ENCODE assay signal across 13 mouse cellular contexts in the genomic region with DNA sequence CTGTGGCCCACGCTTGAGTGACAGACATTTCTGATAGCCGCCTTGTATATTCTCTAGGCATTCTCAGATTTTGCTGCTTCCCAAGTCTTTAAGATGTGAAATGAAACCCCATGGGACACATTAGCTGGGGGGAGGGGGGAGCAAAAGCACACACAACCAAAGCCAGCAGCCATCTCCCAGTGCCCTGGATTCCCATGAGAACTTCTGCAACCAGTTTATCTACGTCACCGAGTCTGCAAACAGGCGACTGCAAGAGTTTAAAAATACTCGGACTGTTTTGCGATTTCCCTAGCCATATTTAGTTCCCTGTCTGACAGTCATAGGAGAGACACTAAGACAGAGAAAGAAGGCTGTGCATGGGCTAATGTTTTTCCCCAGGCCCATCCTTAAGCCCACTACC. TPM values are rescaled to one million over a fixed set of nuclear protein-coding genes. Genes with fewer than 3 reads are reported as not detected.
A peak's percentile ranks its signal among the peaks of the same experiment; 100 is the strongest.
DNase-seq lines count a peak whose midpoint lies in the region; ATAC-seq lines count a peak whose summit lies in the region.
"Had no signal": no experiment of that assay in that cellular context is flagged by ENCODE, and none has a peak within 500 bp of the region (broad histone marks: within the 10 kb centered on the region; RNA-seq: fewer than 3 reads in every experiment).

No protein-coding gene starts in this region.

- H3K9me3 ChIP-seq in kidney, embryonic 15.5 days (replicated peaks): no peaks in the 10 kb centered on the region
- H3K9me3 ChIP-seq: liver, embryonic 15.5 days had no signal

- 57% methylated on average over 7 of the region's 7 CpGs for WGBS in kidney, embryonic 15.5 days

- H3K27ac ChIP-seq in kidney, embryonic 15.5 days: peak overlapping the region; percentile 9; the same call in 1 of the 2 replicates
- H3K27ac ChIP-seq: liver, embryonic 15.5 days had no signal

- peak; percentile 96 for DNase-seq in heart, adult 11 months
- no peak for DNase-seq in heart, postnatal 36 days
- peak; percentile 7 to 10 for DNase-seq in right cerebral cortex, adult 2 months (ENCODE audit: low spot score in 2 of 2)
- no peak for DNase-seq in right cerebral cortex, postnatal 4 days
- peak; percentile 31 for DNase-seq in telencephalon, adult 2 months (ENCODE audit: low read depth, low spot score)
- DNase-seq in cerebellum, adult 9-11 months: no peak
- no peak for DNase-seq in layer of hippocampus, postnatal 25 days (ENCODE audit: extremely low spot score in 1 of 2, low spot score in 1 of 2)
- DNase-seq: cerebellum, postnatal 10 days; thymus, postnatal 14 days had no signal

- intact Hi-C loops in heart, postnatal 36 days (cut with DNase I): no loop called here

- H3K27me3 ChIP-seq in kidney, embryonic 15.5 days: no peaks in the 10 kb centered on the region
- H3K27me3 ChIP-seq: liver, embryonic 15.5 days had no signal

- no peak overlapping the region for H3K4me3 ChIP-seq in kidney, embryonic 15.5 days (replicated peaks)
- H3K4me3 ChIP-seq: erythroblast, embryonic 14.5 days; liver, embryonic 15.5 days had no signal

- H3K36me3 ChIP-seq in kidney, embryonic 15.5 days: no peaks in the 10 kb centered on the region
- H3K36me3 ChIP-seq: liver, embryonic 15.5 days had no signal

- no peak overlapping the region for H3K9ac ChIP-seq in kidney, embryonic 15.5 days
- H3K9ac ChIP-seq: liver, embryonic 15.5 days had no signal

- no peaks in the 10 kb centered on the region for H3K4me1 ChIP-seq in kidney, embryonic 15.5 days
- H3K4me1 ChIP-seq: liver, embryonic 15.5 days had no signal

- no peak overlapping the region for H3K4me2 ChIP-seq in kidney, embryonic 15.5 days
- H3K4me2 ChIP-seq: liver, embryonic 15.5 days had no signal

- 0 out of 2 replicates have a peak, but pooled peaks have one; percentile 29 for ATAC-seq in kidney, embryonic 15.5 days (replicated peaks; ENCODE audit: low FRiP score)
- ATAC-seq: CD4-positive, CD25-positive, alpha-beta regulatory T cell, adult 4 months had no signal

RNA-seq across cellular contexts. Expression of a gene that starts 52.3 kb away (rescaled TPM):
- total RNA-seq in heart, postnatal 36 days (2021): 1 to 10 TPM; 7.0 to 7.2 TPM
- polyA plus RNA-seq in kidney, embryonic 15.5 days (2015; fragmentation: Nextera tagmentation; extraction: Ambion mirVana): 73.4 and 77.0 TPM in 2 replicates
- total RNA-seq in layer of hippocampus, postnatal 25 days (2021): 10 to 100 TPM; 22.2 to 23.0 TPM
- polyA plus RNA-seq: erythroblast, embryonic 14.5 days had no signal

Comparison
In these comparisons a context has a peak if more than half of its experiments do, and no peak if none do; other contexts are left out.
1. DNase-seq: peak in heart, adult 11 months (single experiment), right cerebral cortex, adult 2 months (2 of 2) and telencephalon, adult 2 months (single experiment); none in heart, postnatal 36 days (0 of 2), right cerebral cortex, postnatal 4 days (single experiment), cerebellum, adult 9-11 months (single experiment) and layer of hippocampus, postnatal 25 days (0 of 2).